Mouse (Mus musculus): Measurements from ENCODE around the gene Eri2.
A peak's percentile ranks its signal among the peaks of the same experiment; 100 is the strongest.

The Eri2 gene

DNA sequence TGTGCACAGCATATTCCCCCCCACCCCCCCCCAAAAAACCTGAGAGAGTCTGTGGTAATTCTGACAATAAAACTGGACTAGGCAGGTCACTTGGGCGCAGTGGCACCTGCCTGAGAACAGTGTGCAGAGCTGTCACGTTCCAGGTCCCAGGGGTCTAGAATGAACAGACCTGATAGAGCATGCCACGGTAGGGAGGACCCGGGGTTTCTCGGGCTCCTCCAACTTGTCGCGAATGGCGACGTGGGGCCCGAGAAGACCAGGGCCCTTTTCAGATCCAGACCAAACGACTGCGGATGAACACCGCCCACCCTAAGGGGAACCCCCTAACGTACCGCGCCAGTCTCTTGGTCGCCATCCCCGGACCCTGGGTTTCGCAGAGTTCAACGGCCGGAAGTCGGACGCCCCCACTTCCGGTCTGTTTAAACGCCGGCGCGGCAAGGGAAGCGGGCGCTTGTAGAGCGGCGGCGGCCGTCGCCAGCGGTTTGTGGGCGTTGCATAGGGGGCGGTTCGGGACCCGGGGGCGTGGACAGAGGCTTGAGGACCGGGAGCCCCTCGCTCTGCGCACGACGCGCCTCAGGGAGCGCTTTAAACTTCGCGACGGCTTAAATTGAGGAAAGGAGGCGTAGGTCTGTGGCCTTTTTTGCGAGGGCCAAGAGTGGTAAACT is at the start of gene Eri2, which contains the start of gene Rexo5:
TSS of gene Eri2 (minus strand) at position 473 of the 665 bp plus-strand sequence.
TSS of gene Rexo5 (plus strand) at position 421 of the 665 bp plus-strand sequence.
- DNase-seq: peak; percentile 89

DNA sequence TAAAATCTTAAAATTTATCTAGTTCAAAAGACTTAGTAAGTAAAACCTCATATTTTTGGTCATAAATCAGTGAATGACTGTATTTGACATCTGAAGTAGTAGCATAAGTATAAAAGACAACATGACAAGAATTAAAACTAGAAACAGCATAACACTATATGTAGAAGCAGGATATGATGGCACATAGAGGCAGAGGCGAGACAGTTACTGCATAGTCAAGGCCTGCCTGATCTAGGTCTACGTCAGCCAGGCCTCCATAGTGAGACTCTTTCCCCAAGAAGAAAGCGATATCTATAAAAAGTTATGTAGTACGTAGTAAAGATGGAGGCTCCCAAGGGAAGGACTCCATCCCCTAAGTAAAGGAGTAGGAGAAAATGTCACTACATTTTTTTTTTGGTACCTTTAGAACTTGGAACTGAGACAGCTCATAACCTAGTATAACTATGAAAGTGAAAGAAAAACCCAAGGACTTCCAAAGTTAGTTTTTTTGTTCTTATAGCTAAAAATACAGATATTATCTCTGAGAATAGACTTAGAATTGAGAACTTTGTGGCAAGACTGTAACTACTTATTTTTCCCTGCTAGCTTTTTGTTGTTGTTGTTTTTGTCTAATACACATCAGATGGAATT is 48.1 kb upstream of the Eri2 start:
- no peak for DNase-seq

DNA sequence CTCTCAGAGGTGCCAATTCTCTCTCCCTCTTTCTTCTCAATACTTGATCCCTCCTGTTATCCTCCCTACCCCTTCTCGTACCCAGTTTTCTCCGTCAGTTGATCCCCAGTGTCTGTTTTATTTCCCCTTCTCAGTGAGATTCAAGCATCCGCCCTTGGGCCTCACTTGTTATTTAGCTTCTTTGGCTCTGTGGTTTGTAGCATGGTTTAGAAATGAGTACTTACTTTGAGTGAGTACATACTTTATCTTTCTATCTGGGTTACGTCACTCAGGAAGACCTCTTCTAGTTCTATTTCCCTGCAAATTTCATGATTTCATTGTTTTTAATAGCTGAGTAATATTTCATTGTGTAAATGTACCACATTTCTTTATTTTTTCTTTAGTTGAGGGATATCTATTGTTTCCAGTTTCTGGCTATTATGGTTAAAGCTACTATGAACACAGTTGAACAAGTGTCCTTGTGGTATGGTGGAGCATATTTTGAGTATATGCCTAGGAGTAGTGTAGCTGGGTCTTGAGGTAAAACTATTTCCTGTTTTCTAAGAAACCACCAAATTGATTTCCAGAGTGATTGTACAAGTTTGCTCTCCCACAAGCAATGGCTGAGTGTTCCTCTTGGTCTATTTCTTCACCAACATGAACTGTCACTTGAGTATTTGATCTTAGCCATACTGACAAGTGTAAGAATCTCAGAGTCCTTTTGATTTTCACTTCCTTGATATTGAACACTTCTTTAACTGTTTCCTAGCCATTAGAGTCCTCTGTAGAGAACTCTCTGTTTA is 42.3 kb upstream of the Eri2 start:
- DNase-seq: peak; percentile 18

DNA sequence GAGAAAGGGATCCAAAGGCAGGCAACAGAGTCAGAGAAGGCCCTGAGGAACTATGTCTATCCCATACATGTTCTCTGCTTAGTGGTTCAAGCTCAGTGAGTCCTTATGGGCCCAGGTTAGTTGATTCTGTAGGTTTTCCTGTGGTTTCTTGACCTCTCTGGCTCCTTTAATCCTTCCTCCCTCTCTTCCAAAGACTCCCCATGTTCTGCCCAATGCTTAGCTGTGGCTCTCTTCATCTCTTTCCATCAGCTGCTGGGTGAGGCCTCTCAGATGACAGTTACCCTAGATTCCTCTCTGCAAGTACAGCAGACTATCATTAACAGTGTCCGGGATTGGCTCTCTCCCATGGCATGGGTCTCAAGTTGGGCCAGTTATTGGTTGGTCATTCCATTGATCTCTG is 41.5 kb upstream of the Eri2 start:
- no peak for DNase-seq

DNA sequence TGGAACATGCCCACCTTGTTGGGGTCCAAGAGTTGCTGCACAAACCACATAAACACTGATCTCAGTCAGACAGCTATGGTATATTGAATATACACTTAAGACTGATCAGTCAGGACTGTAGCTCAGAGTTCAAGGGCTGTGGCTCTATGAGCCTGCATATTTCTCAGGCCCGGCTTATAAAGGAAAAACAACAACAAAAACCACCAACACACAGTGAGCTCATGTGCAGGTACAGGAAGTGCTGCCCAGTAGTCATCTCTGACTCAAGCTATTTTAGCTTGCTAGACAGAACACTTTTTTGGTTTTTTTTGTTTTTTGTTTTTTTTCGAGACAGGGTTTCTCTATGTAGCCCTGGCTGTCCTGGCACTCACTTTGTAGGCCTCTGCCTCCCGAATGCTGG is 14.9 kb upstream of the Eri2 start:
- no peak for DNase-seq

DNA sequence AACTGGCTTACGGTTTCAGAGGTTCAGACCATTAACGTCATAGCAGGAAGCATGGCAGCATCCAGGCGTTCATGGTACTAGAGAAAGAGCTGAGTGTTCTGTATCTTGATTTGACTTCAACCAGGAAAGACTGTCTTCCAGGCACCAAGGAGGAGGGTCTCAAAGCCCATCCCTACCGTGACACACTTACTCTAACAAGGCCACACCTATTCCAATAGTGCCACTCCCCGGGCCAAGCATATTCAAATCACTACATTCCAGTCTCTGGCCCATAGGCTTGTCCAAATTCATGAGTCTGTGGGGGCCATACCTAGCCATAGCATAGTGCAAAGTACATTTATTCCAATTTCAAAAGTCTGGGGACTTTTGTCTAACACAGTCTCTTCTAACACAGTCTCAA is 13.5 kb upstream of the Eri2 start:
- DNase-seq: no peak

DNA sequence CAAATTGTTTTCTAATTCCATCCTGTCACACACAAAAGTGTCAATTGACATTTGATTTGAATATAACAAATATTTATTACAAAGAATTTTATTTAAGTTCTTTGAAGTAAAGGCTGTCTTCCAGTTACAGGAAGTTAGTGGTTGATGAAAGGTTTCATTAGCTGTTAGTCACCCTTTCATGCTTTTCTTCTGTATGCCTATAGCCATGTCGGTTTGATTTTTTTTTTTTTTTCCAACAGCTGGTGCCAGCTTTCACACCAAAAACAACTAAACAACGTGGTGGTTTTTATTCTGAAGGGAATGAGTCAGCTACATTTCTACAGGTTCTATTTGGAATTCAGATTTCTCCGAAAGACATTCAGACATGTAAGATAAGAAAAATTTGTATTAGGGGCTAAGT is 7.1 kb upstream of the Eri2 start:
- no peak for DNase-seq

DNA sequence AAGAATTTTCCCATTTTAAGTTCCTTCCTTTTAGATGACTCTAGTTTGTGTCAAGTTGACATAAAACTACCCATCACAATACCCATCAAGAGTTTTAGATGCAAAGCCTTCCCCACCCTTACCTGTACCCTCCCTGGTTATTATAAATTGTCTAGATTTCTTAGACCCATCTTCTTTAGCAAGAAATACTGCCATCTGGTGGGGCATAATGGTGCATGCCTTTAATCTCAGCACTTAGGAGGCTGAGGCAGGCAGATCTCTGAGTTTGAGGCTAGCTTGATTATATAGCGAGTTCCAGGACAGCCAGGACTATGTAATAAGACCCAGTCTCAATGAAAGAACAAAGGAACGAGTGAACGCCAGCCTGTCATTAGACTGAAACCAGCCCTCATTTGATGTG is 6.6 kb upstream of the Eri2 start:
- DNase-seq: no peak

DNA sequence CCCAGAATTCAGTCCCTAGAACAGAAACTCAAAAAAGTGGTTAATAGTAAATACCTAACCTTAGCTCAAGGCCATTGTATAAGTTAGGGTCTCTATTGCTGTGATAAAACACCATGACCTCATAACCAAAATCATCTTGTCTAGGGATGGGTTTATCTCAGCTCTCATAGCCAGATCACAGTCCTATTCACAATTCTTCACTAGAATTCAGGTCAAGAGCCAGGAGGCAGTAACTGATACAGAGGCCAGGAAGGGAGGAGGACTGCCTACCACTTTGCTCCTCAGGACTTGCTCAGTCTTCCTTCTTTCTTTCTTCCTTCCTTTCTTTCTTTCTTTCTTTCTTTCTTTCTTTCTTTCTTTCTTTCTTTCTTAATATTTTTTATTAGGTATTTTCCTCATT is 1.5 kb upstream of the Eri2 start:
- DNase-seq: no peak

DNA sequence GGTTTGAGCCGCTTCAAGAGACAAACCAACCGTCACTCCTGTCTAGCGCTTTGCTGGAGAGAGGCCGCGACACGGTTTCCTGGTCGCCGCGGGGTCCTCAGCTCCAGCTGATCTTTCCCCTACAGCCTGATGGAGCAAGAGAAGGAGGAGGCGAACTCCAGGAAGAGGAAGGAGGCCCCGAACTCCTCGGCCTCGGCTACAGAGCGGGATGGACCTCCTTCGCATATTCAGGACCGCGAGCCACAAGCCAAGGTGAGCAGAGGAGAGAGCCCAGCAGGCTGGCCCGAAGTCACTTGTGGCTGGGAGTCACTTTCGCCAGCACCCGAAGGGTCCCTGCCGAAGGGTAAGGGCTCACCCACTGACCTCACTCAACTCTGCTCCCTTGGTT is 387 bp upstream of the Eri2 start:
- DNase-seq: no peak

DNA sequence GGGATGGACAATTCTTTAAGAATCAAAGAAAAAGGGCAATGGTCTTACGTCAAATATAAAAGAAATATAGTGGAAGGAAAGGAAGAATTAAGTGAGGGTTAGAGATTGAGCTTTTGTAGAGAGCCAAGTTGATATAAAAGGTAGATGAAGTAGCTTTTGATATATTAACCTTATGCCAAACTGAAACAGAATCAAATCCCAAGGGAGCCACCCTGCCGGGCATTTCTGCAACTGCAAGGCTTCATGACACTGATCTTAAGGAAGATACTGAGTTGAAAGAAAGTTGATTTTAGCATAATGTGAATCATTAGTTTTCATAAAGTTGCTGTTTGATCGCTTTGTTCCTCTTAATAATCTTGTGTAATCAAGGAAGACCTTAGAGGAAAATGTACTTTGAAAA is 4.8 kb downstream of the Eri2 start:
- DNase-seq: no peak

DNA sequence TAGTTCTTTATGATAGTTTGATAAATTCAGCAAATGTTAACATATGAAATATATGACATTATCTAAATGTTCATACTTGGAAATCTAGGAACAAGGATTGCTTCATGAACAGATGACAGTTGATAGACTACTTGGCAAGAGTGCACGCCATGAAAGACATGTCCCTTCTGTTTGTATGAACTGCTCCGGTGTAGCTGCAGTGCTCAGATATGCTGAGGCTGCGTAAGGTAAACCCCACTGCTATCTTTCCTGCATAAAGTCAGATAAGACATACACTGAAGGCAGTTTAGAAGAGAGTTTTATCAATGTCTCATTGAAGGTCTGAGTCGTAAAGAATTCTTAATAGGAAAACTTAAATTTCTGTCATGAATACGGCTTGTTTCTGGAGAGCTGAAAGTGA is 8.9 kb downstream of the Eri2 start:
- no peak for DNase-seq

DNA sequence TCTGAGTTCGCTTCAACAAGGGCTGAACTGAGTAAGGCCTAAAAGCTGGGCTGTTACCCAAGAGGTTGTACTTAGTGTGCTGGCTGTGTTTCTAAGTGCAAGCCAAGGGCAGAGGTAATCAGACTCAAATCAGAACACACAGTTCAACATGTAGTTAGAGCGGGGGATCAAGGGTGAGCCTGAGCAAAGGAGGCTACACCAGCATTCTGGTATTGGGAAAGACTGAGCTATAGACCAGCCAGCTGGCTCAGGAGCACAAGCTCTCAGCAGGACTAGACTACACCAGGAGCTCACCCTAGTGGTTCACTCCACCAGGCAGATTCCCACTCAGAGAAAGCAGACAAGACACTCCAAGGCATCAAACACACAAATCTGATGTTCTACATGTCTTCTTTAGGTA is 10.4 kb downstream of the Eri2 start:
- DNase-seq: no peak

DNA sequence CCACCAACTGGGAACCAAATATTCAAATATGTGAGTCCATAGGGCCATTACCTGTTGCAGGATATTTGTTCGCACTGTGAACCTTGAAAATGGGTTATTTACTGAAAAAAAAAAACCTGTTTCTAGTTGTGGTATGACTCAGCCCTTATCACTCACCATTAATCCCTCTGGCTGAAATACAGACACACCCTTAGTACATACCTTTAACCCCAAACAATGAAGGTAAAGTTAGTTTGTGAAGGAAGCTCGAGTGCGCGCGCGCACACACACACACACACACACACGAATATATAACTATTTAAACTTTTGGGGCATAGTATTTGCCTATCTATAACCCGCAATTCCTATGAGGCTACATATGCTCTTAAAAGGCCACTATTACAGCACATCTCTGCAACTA is 24.0 kb downstream of the Eri2 start:
- no peak for DNase-seq

DNA sequence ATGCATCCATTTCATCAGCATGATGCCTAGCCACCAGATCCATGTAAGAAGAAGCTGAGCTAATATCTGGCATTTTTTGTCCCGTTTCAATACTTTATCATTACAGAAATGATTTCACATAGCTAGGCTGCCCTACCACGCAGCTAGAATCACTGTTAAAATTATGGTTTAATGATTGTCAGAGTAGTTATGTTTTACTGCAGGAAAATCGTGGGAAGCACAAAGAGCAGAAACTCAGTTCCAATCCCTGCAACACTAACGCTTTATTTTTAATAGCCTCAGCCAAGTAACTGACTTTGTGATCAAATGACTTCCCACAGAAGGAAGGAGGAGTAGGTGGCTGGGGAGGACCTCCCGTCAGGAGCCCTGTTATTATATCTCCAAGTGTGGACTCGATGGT is 26.9 kb downstream of the Eri2 start:
- DNase-seq: no peak

DNA sequence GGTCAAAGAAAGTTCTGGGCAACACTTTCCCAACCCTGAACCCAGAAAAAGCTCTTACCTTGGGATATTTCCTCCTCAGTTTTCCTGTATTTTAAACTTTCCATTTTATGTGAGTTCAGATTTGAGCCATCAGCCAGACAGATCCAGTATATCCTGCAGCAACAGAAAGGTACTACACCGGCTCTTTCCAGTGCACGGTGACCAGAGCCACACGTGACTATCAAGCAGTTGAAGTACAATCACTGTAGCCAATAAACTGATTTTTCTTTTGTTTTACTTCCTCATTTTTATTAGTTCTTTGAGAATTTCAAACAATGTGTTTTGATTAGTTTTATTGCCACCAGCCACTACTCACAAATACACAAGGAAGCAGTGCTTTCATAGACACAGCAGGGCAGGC is 29.5 kb downstream of the Eri2 start:
- no peak for DNase-seq

DNA sequence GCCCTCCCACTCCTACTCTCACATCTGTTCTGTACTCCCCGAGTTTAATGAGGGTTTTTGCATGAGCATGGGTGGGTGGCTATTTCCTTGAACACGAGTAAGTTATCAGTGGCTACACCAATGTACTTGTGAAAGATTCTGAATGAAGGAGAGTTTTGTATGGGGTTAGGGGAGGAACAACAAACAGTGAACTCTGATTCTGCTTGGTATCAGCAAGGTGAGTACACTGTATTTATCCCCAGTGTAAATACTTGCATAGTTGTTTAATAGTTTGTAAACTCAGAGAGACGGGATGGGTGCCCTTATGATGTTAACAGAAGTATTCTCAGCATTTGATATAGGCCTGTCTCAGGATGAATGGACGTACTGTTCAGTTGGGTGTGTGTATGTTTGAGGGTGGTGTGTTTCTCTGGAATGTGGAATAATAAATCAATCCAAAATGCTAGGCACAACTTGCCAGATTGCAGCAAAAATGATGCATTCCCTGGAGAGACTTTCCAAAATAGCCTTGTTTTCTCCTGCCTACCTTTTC is 31.6 kb downstream of the Eri2 start:
- no peak for DNase-seq

DNA sequence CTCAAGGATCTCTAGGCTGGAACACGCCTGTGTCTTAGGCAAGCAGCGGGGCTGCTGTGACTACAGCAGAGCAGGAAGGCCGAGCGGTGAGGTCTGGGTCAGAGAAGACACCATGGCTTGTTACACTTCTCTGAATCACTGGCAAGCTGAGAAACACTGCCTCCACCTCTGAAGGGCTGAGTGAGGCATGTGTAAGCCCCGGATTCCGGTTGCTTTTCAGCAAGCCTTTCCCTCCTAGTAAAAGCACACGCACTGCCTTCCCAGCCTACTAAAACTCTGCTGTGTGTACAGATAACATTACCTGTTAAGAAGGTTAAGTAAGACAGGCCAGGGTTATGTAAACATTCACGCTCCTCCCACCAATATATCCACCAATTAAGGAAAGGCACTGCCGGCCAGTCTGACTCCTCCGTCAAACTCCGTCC is 33.3 kb downstream of the Eri2 start, which contains the start of gene Acsm3:
TSS of gene Acsm3 (plus strand) at position 397 of the 425 bp plus-strand sequence.
- DNase-seq: no peak

DNA sequence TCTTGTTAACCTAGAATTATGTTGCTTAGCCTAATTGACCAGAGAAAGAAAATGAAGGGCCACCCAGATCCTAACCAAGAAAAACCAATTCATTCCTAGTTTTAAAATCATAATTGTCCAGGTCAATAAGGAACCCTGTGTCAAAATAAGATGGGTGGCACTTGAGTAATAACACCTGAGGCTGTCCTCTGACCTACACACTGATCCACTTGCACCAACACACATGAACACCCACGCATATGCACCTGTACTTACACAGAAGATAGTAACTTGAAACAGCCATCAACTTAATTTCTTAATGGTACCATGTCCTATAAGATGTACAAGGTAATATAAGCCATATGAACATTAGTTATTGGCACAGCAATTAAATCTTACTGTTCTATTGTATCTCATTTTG is 40.2 kb downstream of the Eri2 start:
- no peak for DNase-seq

DNA sequence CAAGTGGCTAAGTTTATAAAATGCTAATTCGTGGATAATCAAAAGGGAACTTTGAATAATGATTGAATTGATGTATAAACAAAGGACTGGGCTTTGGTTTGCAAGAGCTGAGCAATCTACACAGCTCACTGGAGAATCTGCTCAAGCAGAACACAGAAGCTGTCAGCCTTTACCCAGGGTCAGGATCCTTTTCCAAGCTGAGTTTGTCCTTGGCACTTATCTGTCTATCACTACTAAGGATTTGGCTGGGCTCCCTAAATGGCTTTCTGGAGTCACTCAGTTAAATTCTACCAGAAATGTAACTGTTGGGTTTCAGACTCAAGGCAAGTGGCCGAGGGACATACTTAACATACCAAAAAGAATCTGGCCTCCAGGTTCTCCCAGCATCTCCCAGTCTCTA is 43.9 kb downstream of the Eri2 start:
- DNase-seq: no peak

DNA sequence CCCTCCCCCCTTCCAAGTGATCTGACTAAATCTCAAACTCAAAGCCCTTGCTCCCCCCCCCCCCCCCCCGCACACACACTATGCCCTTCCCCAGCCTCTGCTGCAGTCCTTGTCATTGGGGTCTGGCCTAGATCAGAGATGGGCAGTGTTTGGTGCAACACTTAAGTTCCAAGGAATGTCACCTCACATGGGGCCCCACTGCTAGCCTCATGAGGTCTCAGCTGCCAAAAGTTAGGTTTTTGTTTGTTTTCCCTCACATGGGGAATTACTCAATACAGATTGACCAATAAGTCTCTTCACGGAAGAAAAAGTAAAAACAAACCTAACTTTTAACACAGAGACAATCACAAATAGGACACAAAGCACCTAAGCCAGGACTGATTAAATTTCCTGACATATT is 45.1 kb downstream of the Eri2 start:
- no peak for DNase-seq

DNA sequence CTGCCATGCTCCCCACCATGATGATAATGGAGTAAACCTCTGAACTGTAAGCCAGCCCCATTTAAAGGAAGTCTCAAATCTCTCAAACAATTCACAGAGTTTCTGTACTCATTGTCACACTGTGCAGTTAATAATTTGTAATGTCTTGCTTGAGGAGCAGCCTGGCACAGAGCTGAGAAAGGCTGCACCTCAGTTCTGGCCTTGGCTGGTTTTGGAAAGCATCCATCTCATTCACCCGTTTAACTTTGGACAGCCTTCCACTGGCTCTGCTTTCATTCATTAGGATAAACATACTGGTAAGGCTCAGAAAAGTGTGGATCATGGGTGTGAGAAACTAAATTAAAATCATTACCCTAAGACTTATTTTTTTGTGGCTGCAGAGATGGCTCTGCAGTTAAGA is 48.0 kb downstream of the Eri2 start:
- no peak for DNase-seq

DNA sequence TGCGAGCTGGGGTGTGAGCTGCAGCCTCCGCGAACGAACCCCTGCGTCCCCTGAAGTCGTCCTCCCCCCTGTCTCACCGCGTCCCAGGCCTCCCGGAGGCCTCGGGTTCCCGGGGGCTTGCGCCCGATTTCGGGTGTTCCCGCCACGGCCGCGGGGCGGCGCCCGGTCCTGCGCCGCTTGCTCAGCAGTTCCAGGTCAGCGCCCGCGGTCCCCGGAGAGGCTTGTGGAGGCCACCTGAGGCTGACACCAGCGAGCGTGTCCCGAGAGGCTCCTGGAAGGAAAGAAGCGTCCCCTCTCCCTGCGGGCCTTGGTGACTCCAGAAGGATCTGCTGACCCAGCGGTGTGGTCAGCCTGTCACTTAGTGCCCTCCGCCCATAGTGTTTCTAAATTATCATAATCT is 49.5 kb downstream of the Eri2 start:
- peak; percentile 6 for DNase-seq
